Mouse (Mus musculus): ENCODE data around the gene Rpa2.
"Not testable (repeated sequence)": the region's sequence is repeated elsewhere in the genome, so short reads cannot be mapped to it uniquely, and the experiment has no call there.

DNA sequence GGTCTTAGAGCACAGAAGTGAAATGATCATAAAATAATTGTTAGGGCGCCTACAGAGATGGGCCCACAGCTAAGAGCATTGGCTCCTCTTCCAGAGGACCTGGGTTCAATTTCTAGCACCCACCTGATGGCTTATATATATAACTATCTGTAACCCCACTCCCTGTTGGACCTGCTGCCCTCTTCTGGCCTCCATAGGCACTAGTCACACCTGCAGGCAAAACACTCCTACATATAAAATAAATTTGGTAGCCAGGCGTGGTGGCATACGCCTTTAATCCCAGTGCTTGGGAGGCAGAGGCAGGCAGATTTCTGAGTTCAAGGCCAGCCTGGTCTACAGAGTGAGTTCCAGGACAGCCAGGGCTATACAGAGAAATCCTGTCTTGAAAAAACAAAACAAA is 5.0 kb upstream of the Rpa2 start:
- not testable (repeated sequence) for TF ChIP-seq TAL1, GATA1 (IDR thresholded peaks at IDR 0.05; ENCODE audit: low read length)
